ENCODE assay signal across 8 mouse cellular contexts in genomic region chrX:7574087-7574884, GRCm38 (mm10). TPM values are rescaled to one million over a fixed set of nuclear protein-coding genes. Genes with fewer than 3 reads are reported as not detected.
DNase-seq lines count a peak whose midpoint lies in the region; ATAC-seq lines count a peak whose summit lies in the region.

Ppp1r3f (minus strand) TSS chrX:7574283.

- peak within 1 kb of the TSS; percentile 49 for H3K4me3 ChIP-seq in intestine, embryonic 14.5 days (ENCODE audit: low read depth, low read length)

- intact Hi-C loops in left cerebral cortex, postnatal 14 days (cut with DNase I), result loop anchor here (5.0 to 10.0 kb wide), 2 partner anchors 68 to 99 kb away; no protein-coding TSS in a partner anchor

- 12% methylated on average over 57 of the region's 65 CpGs for WGBS in intestine, embryonic 14.5 days

- H3K27ac ChIP-seq in intestine, embryonic 14.5 days (ENCODE audit: low read depth), result peak within 1 kb of the TSS; percentile 83

- DNase-seq in adrenal gland, adult 18-20 months (ENCODE audit: low spot score in 2 of 2), result peak; percentile 81
- peak; percentile 93 for DNase-seq in embryo, embryonic 11 days
- DNase-seq in gastrocnemius, postnatal 25 days, result peak; percentile 92
- peak; percentile 88 for DNase-seq in intestine, embryonic 14.5 days (ENCODE audit: low spot score)
- DNase-seq in left cerebral cortex, postnatal 14 days (ENCODE audit: low spot score in 2 of 2), result peak; percentile 95 to 99
- peak; percentile 93 for DNase-seq in mesoderm, embryonic 11.5 days (ENCODE audit: low read depth, low spot score)
- DNase-seq in right cerebral cortex, postnatal 36 days (ENCODE audit: low spot score in 2 of 2), result peak; percentile 98 to 99
- DNase-seq in yolk sac, embryonic 10.5 days (ENCODE audit: low spot score), result peak; percentile 92

- peak within 1 kb of the TSS; percentile 57 for H3K4me2 ChIP-seq in intestine, embryonic 14.5 days (ENCODE audit: low read length)

- H3K9me3 ChIP-seq in intestine, embryonic 14.5 days (ENCODE audit: control insufficient read depth, low read length), result no peaks in the 10 kb centered on the region

- H3K36me3 ChIP-seq in intestine, embryonic 14.5 days (ENCODE audit: control insufficient read depth, insufficient read depth, low read length), result no peaks in the 10 kb centered on the region

- peak; percentile 99 for ATAC-seq in intestine, embryonic 14.5 days (replicated peaks; ENCODE audit: low FRiP score, low TSS enrichment, low read depth)

- H3K9ac ChIP-seq in intestine, embryonic 14.5 days (ENCODE audit: low read length), result peak within 1 kb of the TSS; percentile 66

- no peaks in the 10 kb centered on the region for H3K27me3 ChIP-seq in intestine, embryonic 14.5 days (replicated peaks; ENCODE audit: control insufficient read depth, insufficient read depth, low read length)

- 0 out of 2 replicates have a peak, but pooled peaks cover 5% of the 10 kb centered on the region for H3K4me1 ChIP-seq in intestine, embryonic 14.5 days (replicated peaks; ENCODE audit: control insufficient read depth, insufficient read depth, low read length)

RNA-seq across cellular contexts. Expression of gene Ppp1r3f, which starts in this region (rescaled TPM):
- 1 to 10 TPM; 3.2 to 4.4 TPM for total RNA-seq in adrenal gland, adult 18-20 months (2021)
- 1 to 10 TPM; 2.0 to 3.1 TPM for total RNA-seq in gastrocnemius, postnatal 25 days (2021)
- polyA plus RNA-seq in intestine, embryonic 14.5 days (2014; fragmentation: Nextera tagmentation; extraction: Ambion mirVana), result 1.4 and 2.2 TPM in 2 replicates
- total RNA-seq in left cerebral cortex, postnatal 14 days (2021), result 10 to 100 TPM; 16.4 to 16.7 TPM

Comparison
In these comparisons a context has a peak if more than half of its experiments do, and no peak if none do; other contexts are left out.
1. Peak in every context shown above with its lines: DNase-seq, ATAC-seq, H3K4me3 ChIP-seq and H3K27ac ChIP-seq.